Mouse (Mus musculus) heart, embryonic 13.5 days (tissue): ENCODE data around the gene Tmem25. TPM values are rescaled to one million over a fixed set of nuclear protein-coding genes. Genes with fewer than 3 reads are reported as not detected.

Source experiments
- ATAC-seq: fragments of 200-750 bp; cut with Nextera tagmentation; 2 replicates; pipeline ENCODE4 v1.8.0; 2017; ENCODE audit warnings: moderate TSS enrichment; ENCODE audit not compliant: insufficient number of reproducible peaks, low FRiP score, low TSS enrichment; ENCODE audit errors: extremely low read depth
- H3K27ac ChIP-seq: fragments of 300-500 bp; sonication (generic); replicated peaks from 2 replicates; pipeline ENCODE4 v1.5.1; 2015; ENCODE audit warnings: moderate library complexity, mild to moderate bottlenecking, inconsistent platforms
- H3K27me3 ChIP-seq: fragments of 300-500 bp; sonication (generic); replicated peaks from 2 replicates; pipeline ENCODE4 v1.6.1; 2015; ENCODE audit warnings: mild to moderate bottlenecking, inconsistent platforms
- H3K36me3 ChIP-seq: fragments of 300-500 bp; sonication (generic); 2 replicates; pipeline ENCODE4 v1.6.1; 2015; ENCODE audit warnings: mild to moderate bottlenecking, inconsistent platforms
- H3K4me1 ChIP-seq: fragments of 300-500 bp; sonication (generic); 2 replicates; pipeline ENCODE4 v1.6.1; 2015; ENCODE audit warnings: inconsistent platforms
- H3K4me2 ChIP-seq: fragments of 300-500 bp; sonication (generic); 2 replicates; pipeline ENCODE4 v1.6.1; 2015; ENCODE audit warnings: inconsistent platforms, mild to moderate bottlenecking, moderate library complexity
- H3K4me3 ChIP-seq: fragments of 300-500 bp; sonication (generic); 2 replicates; pipeline ENCODE4 v1.5.1; 2015; ENCODE audit warnings: moderate library complexity, mild to moderate bottlenecking, inconsistent platforms
- H3K9ac ChIP-seq: fragments of 300-500 bp; sonication (generic); 2 replicates; pipeline ENCODE4 v1.6.1; 2015; ENCODE audit warnings: inconsistent platforms, mild to moderate bottlenecking, moderate library complexity
- H3K9me3 ChIP-seq: fragments of 300-500 bp; sonication (generic); 2 replicates; pipeline ENCODE4 v1.6.1; 2016; ENCODE audit warnings: inconsistent platforms
- WGBS: fragments of 180-500 bp; shearing (Covaris S2); methylation state at CpG from one replicate; pipeline ENCODE4 v1.1.7; 2015; ENCODE audit warnings: mixed read lengths; 5-methylcytosine and 5-hydroxymethylcytosine counted together
- polyA plus RNA-seq: library from polyadenylated mRNA; unstranded; fragments of >200 nt; fragmentation: Nextera tagmentation; extraction: Ambion mirVana; gene quantifications from 2 replicates; pipeline ENCODE4 v1.2.1, GENCODE M21; 2015

The Tmem25 gene
- polyA plus RNA-seq, 1 experiment from 2014 or later = 1.9 TPM

GRCm38 (mm10) chr9:44810316-44810715 lies 11.2 kb upstream of the Tmem25 start:
- Histone ChIP-seq H3K4me3 (no peak overlapping the region), H3K9me3 (no peaks in the 10 kb centered on the region), H3K4me2 (no peak overlapping the region), H3K4me1 (no peaks in the 10 kb centered on the region), H3K9ac (no peak overlapping the region), H3K36me3 (peaks cover 99% of the 10 kb centered on the region), H3K27me3 (no peaks in the 10 kb centered on the region), H3K27ac (no peak overlapping the region)
- WGBS = 83% methylated on average over 10 of the region's 10 CpGs
- ATAC-seq = no peak

GRCm38 (mm10) chr9:44807778-44808177 lies 8.7 kb upstream of the Tmem25 start:
- H3K4me2 ChIP-seq = no peak overlapping the region
- ATAC-seq = no peak
- no peaks in the 10 kb centered on the region for H3K27me3 ChIP-seq
- no peak overlapping the region for H3K4me3 ChIP-seq
- no peak overlapping the region for H3K9ac ChIP-seq
- 92% methylated on average over 10 of the region's 10 CpGs for WGBS
- no peaks in the 10 kb centered on the region for H3K4me1 ChIP-seq
- H3K9me3 ChIP-seq = no peaks in the 10 kb centered on the region
- no peak overlapping the region for H3K27ac ChIP-seq
- H3K36me3 ChIP-seq = peaks cover 82% of the 10 kb centered on the region

DNA sequence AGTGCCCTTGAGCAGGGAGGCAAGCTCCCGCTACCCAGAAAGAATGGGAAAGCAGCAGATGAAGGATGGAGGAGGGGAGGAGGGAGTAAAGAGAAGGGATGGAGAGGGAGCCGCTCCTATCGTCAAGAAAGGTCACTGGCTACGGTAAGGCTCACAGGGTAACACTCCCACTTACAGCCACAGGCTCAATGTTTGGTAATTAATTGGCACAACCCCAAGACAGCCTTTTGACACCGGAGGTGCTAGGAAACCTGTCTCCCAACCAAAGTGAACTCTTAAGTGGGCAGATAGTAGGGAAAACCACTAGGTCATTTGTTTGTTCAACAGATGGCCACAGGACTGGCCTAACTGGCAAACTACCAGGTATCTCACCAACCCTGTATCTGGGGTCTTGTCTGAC lies 8.0 kb upstream of the Tmem25 start:
- Histone ChIP-seq H3K27me3 (0 out of 2 replicates have a peak, but pooled peaks cover under 1% of the 10 kb centered on the region), H3K4me2 (no peak overlapping the region), H3K4me1 (no peaks in the 10 kb centered on the region), H3K27ac (no peak overlapping the region), H3K9ac (no peak overlapping the region), H3K9me3 (no peaks in the 10 kb centered on the region), H3K4me3 (no peak overlapping the region), H3K36me3 (peaks cover 75% of the 10 kb centered on the region)
- 73% methylated on average over 5 of the region's 5 CpGs for WGBS
- ATAC-seq = no peak

GRCm38 (mm10) chr9:44805536-44805935 lies 6.4 kb upstream of the Tmem25 start:
- Histone ChIP-seq H3K27me3 (peaks cover 17% of the 10 kb centered on the region), H3K9ac (no peak overlapping the region), H3K36me3 (peaks cover 59% of the 10 kb centered on the region), H3K4me1 (no peaks in the 10 kb centered on the region), H3K27ac (no peak overlapping the region), H3K4me2 (no peak overlapping the region), H3K4me3 (no peak overlapping the region), H3K9me3 (no peaks in the 10 kb centered on the region)
- no peak for ATAC-seq
- 83% methylated on average over 5 of the region's 5 CpGs for WGBS

DNA sequence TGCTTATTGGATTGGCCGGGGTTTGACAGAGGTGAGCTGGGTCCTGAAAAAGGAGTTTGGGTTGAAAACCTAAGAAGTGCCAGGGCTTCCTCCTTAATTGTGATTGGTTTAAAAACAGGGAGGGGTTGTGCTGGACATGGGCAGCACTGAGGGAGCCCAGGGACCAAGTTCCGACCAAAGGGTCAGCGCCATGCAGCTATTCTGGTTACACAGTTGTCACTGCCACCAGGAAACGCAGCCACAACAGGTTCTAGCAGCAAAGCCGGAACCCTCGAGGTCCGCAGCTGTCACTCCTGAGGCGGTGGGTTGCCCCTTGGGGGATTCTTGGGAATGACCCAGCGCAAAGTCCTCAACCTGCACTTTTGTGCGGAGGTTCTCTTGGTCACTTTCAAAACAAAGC lies 5.6 kb upstream of the Tmem25 start:
- WGBS = 89% methylated on average over 10 of the region's 10 CpGs

DNA sequence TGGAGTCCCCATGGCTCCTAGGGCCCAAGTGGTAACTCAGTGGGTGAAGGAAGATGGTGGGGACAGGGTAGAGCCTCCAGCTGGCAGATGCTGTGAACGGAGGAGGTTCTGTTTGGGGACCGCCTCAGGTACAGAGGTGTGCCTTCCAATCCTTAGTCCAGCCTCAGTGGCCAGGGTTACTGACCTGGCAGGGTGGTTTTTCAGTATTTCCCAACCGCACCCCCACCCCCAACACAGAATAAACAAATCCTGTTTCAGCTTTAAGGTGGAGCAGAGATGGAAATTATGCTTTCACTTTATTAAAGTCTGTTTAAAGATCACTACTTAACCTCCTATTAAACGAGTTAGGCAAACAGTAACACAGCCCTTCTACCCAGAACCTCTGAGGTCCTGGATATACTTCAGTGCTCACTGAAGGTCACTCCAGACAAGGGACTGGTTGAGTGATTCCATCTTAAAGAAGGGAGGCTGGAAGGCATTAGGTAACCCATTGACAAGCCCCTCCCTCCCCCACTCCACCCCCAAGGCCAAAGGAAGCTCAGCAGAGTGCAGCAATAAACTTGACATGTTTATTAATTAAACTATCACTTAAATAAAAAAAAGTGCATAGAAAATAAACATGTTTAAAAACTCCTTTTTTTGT lies 3.8 kb upstream of the Tmem25 start, which contains the start of gene Ttc36:
Ttc36 (minus strand) TSS at position 265 of the 643 bp plus-strand sequence.
- WGBS = 62% methylated on average over 4 of the region's 4 CpGs

More for the DNA sequence above, 5.6 kb upstream of the Tmem25 start:
- no peak overlapping the region for H3K4me3 ChIP-seq
- H3K4me1 ChIP-seq = peaks cover 7% of the 10 kb centered on the region
- H3K27ac ChIP-seq = no peak overlapping the region
- H3K9ac ChIP-seq = no peak overlapping the region
- H3K9me3 ChIP-seq = no peaks in the 10 kb centered on the region
- H3K27me3 ChIP-seq = peaks cover 23% of the 10 kb centered on the region
- no peak for ATAC-seq
- peaks cover 51% of the 10 kb centered on the region for H3K36me3 ChIP-seq
- no peak overlapping the region for H3K4me2 ChIP-seq

DNA sequence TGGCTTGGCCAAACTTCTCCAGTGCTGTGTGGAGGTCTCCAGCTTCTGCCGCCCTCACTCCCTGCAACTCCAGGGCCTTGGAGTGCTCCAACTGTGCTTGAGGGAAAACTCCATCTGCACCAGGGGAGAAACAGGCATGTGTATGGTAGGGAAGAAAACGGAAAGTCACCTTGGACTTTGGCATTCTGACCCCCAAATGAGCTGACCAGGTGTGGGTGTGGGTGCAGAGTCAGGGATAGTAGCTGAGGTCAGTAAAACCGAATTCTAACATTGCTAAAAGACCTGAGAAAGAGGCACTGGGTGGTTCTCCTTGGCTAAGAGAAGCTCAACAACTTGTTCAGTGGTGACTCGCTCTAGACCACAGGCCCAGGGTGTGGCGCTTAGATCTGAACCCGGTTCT lies 2.6 kb upstream of the Tmem25 start:
- Histone ChIP-seq H3K4me2 (no peak overlapping the region), H3K9ac (no peak overlapping the region), H3K4me1 (peaks cover 16% of the 10 kb centered on the region), H3K4me3 (no peak overlapping the region), H3K36me3 (peaks cover 21% of the 10 kb centered on the region), H3K9me3 (no peaks in the 10 kb centered on the region), H3K27ac (no peak overlapping the region), H3K27me3 (peaks cover 44% of the 10 kb centered on the region)
- WGBS = 68% methylated on average over 6 of the region's 6 CpGs
- no peak for ATAC-seq

More for the DNA sequence above, 3.8 kb upstream of the Tmem25 start, which contains the start of gene Ttc36:
- Histone ChIP-seq H3K4me1 (peaks cover 16% of the 10 kb centered on the region), H3K4me2 (no peak within 1 kb of the TSS), H3K9ac (no peak within 1 kb of the TSS), H3K27ac (no peak within 1 kb of the TSS), H3K9me3 (no peaks in the 10 kb centered on the region), H3K36me3 (peaks cover 33% of the 10 kb centered on the region), H3K4me3 (no peak within 1 kb of the TSS), H3K27me3 (peaks cover 33% of the 10 kb centered on the region)
- ATAC-seq = no peak

- 42% methylated on average over 9 of the region's 9 CpGs for WGBS
- Histone ChIP-seq H3K36me3 (peaks cover 5% of the 10 kb centered on the region), H3K27ac (no peak overlapping the region), H3K4me3 (peak overlapping the region; percentile 65), H3K4me1 (peaks cover 16% of the 10 kb centered on the region), H3K27me3 (peaks cover 48% of the 10 kb centered on the region), H3K9me3 (no peaks in the 10 kb centered on the region), H3K4me2 (peak overlapping the region; percentile 82), H3K9ac (peak overlapping the region; percentile 82)
- ATAC-seq = no peak
These were observed 834 bp upstream of the Tmem25 start for GRCm38 (mm10) chr9:44799958-44800324.

DNA sequence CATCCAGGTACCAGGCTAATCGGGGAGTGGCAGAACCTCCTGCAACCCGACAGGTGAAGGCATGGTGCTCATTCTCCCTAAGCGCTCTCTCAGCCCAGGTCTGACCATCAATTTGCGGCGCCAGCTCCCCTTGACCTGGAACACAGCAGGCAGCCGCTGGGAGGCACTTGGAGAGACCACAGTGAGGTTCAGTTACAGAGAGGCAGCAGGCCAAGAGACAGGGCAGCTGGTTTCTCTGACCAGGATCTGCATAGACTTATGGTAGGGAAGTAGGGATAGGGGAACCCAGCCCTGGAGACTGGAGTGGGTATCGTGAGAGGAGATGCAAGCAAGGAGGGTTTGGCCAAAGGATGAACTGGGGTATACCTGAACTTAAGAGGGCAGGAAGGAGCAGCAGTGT lies 809 bp downstream of the Tmem25 start:
- peak overlapping the region; percentile 82 for H3K4me2 ChIP-seq
- 38% methylated on average over 7 of the region's 7 CpGs for WGBS
- ATAC-seq = no peak
- H3K9ac ChIP-seq = no peak overlapping the region
- no peaks in the 10 kb centered on the region for H3K9me3 ChIP-seq
- H3K27me3 ChIP-seq = peaks cover 48% of the 10 kb centered on the region
- H3K36me3 ChIP-seq = no peaks in the 10 kb centered on the region
- H3K4me1 ChIP-seq = peaks cover 16% of the 10 kb centered on the region
- no peak overlapping the region for H3K27ac ChIP-seq
- peak overlapping the region; percentile 65; the same call in 1 of the 2 replicates for H3K4me3 ChIP-seq

DNA sequence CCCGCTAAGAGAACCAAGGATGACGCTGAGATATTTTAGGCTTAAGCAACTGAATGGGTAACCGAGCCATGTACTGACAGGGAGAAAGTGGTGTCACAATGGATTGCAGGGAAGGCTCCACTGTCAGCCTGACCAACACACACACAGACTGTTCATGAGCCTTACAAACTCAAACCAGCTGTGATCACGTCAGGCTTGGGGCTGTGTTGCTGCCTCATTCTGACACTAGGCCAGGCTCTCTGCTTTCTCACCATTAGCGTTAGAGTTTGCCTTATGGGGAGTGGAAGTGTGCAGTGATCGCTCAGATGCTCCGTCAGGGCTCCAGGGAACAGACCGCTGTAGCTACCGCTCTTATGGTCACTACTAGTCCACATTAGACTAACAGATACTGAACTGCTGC lies 6.3 kb downstream of the Tmem25 start:
- no peak for ATAC-seq
- no peaks in the 10 kb centered on the region for H3K4me1 ChIP-seq
- H3K9me3 ChIP-seq = no peaks in the 10 kb centered on the region
- peaks cover 47% of the 10 kb centered on the region for H3K36me3 ChIP-seq
- WGBS = 73% methylated on average over 9 of the region's 9 CpGs
- peaks cover 15% of the 10 kb centered on the region for H3K27me3 ChIP-seq
- H3K4me2 ChIP-seq = no peak overlapping the region
- H3K9ac ChIP-seq = no peak overlapping the region
- H3K27ac ChIP-seq = no peak overlapping the region
- H3K4me3 ChIP-seq = no peak overlapping the region

DNA sequence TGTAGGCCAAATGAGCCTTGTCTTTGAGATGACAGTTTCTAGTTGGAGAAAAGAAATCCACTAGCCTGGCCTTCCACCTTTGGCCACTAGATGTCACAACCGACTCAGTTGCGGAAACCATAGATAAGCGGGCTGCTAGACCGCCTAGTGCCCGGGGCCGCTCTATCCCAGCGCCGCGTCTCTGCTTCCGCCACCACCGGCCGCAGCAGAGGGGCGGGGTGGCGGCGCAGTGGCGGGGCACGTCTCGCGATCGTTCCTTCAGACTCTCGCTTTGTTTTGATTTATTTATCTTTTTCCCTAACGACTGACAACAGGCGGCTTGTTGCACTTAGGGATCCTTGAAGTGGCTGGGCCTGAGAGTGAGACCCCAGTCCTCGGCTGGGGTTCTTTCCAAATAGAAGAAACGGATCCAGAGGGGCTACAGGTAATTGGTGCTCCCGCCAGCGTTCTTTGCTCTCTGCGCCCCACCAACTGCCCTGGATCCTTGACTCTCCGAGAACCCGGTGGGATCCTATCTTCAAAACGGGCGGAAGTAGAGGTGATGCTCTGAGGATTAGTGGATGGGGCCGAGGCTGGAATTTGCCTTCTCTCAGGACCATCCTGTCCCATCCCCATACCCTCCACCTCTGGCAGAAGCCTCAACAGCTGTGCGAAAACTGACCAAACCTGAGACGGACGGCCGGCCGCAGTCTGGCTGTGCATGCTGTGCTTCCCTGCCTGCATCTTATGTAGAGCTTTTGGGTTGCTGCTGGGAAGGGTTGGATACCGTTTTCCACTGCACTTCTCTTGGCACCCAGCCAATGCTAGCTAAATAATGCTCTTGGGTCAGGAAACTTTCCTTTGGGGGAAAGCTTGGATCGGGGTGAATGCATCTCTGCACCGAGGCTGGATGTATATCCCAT lies 26.1 kb downstream of the Tmem25 start:
- peak overlapping the region; percentile 89 for H3K27ac ChIP-seq

More for the DNA sequence above, 26.1 kb downstream of the Tmem25 start:
- H3K4me3 ChIP-seq = peak overlapping the region; percentile 91
- WGBS = under 1% methylated on average over 41 of the region's 41 CpGs
- peaks cover 14% of the 10 kb centered on the region for H3K4me1 ChIP-seq
- H3K9ac ChIP-seq = peak overlapping the region; percentile 92
- peak overlapping the region; percentile 94 for H3K4me2 ChIP-seq
- ATAC-seq = peak; percentile 95
- no peaks in the 10 kb centered on the region for H3K9me3 ChIP-seq
- H3K27me3 ChIP-seq = no peaks in the 10 kb centered on the region
- peaks cover 28% of the 10 kb centered on the region for H3K36me3 ChIP-seq
